Mouse (Mus musculus) CD8-positive naive resting alpha-beta T cell, adult 2 months (primary cell): ENCODE data around the gene Wasf2.
A peak's percentile ranks its signal among the peaks of the same experiment; 100 is the strongest.

Source experiments
- DNase-seq, 2 experiments: peaks; one replicate each; pipeline ENCODE4 v3.0.0; 2022; ENCODE audit warnings: low read depth in 2 of 2, low spot score in 2 of 2

Gene Wasf2

DNA sequence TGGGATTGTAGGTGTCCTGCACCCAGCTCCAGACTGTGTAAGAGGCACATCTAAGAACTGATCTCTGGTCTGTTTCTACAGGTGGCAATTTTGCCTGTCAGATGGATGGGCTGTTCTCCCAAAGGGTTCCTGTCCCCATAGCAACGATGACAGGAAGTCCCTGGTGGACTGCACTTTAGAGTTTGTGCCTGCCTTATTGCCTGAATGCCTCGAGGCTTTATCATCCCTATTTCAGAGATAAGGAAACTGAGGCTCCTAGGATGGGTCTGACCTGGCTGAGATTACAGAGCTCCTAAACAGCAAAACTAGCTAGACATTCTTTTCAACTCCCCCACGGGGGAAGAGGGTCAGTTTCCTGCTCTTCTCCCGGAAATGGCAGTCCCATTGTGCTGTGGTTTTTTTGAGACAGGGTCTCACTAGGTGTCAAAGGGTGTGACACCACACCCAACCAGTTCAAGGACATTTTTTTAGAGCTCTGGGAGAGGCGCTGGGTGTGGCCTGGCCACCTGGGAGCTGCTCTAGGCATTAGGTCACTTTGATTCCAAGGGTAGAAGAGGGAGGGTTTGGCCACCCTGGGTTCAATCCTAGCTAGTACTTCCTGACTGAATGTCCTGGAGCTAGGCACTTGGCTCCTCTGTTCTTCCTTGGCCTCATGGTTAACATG, 8.2 kb upstream of the Wasf2 start:
- DNase-seq: no peak

DNA sequence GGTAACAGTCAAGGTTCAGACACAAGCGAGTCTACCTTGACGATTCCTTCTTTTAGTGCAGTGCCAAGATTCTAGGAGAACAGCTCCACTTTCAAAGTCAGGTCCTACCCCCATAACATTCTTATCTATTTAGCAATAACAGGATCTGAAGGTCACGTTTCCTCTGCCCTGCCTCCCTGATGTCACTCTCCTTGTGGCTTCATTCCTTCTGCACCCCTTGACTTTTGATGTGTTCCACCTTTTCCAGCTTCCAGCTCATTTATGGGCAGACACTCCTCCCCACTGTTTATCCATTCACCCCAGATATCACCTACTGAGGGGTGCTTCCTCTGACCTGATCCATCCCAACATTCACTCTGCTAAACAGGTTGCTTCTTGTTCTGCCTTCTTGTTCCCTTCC, 3.2 kb upstream of the Wasf2 start:
- DNase-seq: no peak

DNA sequence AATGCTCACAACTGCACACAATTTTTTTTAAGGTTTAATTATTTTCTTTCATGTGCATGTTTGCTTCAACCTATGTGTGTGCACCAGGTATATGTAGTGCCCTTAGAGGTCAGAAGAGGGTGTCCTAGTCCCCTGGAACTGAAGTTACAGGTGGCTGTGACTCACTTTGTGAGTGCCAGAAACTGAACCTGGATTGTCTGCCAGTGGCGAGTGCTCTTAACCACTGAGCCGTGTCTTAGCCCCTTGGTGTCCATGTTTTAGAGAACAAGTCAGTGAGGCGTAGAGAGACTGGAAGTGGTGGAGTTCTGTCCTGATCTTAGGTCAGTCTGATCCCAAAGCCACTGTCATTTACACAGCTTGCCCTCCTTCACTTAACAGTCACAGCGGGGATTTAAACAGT, 2.4 kb upstream of the Wasf2 start:
- no peak for DNase-seq

DNA sequence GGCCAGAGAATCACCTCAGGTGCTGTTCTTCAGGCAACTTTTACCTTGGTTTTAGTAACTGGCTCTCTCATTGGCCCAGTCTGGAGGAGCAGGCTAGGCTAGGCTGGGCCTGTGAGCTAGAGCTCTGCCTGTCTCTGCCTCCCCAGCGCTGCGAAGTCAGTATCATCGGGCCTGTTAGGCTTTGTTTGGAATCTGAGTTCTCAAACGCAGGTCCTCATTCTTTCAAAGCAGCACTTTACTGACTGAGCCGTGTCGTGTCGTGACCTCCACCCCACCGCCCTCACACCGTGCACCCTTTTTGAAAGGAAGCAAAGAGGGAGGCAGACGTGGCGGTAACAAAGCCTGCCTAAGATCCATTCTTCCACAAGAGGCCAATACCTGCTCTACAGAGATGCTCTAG, 914 bp upstream of the Wasf2 start:
- DNase-seq: peak in 1 of 2 experiments; percentile 27

DNA sequence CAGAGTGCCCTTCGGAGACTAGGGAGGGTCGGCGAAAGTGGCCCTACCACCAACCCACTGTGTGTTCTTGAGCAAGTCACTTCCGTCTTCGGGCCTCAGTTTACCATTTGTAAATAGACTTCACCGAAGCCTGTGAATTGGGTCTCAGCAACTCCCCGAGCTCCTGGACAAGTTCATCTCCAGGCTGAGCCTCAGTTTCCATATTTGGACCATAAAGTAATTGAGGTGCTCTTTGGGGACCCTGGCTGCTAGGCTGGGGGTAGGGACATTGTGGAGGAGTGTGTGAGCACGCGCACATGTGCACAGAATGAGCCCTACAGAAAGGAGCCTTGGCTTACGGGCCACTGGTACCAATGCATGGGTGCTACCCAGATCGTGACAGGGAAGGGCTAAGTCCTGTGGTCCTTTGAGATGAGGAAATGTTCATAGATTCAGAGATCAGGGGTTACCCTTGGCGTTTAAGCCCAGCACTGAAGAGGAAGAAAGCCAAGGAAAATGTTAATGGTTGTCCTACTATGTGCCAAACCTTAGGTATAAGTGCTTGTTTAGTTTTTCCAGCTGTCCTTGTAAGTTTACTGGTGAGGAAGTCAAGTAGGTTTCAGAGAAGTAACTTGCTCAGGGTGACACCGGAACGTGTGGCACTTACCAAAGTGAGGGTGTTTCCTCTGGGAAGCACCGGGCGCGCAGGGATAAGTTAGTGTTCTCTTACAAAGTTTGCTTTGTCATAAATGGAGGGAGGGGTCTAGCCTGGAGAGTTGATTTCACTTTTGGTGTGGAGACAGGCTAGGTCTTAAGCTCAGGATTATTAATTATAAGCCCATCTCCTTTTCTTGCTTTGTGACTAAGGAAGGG, 811 bp downstream of the Wasf2 start:
- DNase-seq: peak; percentile 22 to 23

DNA sequence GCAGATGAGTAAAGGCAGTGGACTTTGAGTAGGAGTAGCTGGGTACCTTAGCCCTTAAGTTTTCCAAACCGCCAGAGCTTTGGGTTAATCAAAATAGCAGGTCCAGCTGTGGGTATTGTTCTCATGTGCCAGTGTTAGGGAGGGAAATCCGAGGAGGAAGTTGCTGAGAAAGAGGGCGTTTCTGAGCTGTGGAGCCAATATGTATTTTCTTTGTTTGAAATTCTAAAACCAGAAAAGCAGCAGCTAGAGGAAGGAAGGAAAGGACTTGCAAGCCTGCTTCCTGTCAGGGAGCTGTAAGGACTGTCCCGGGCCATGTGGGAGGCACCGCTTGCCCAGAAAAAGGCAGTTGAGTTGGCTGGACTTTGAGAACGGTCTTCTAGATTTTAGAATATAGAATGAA, 1.7 kb downstream of the Wasf2 start:
- DNase-seq: peak; percentile 23 to 36

DNA sequence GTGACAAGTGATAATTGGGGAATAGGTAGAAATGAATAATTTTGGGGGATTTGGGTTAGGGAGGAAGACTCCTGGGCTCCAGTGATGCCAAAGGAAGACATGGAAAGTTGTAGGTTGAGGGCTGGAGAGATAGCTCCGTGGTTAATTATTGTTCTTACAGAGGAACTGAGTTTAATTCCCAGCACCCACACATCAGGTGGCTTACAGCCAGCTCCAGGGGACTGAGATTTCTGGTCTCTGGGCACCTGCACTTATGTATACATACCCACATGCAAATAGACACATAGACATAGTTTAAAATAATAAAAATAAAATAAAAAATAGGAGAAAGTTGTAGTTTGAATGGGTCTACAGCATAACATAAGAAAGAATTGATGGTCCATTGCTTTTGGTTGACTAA, 6.6 kb downstream of the Wasf2 start:
- DNase-seq: no peak

DNA sequence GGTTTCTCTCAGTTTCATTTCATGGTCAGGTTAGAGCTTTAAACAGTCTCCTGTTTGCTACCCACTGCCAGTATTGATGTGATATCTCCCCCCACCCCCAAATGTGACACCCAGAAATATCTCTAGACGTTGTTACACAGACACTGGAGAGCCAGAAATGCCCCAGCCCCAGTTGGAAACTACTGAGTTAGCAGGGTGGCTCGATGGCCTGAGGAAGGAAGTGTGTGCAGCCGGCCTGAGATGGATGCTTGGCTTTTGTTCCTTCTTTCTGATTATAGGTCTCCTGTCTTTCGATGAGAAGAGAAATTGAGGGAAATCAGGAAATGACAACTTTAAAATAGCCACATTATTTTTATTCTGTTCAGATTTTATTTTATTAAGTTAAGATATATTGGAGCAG, 8.7 kb downstream of the Wasf2 start:
- DNase-seq: no peak

DNA sequence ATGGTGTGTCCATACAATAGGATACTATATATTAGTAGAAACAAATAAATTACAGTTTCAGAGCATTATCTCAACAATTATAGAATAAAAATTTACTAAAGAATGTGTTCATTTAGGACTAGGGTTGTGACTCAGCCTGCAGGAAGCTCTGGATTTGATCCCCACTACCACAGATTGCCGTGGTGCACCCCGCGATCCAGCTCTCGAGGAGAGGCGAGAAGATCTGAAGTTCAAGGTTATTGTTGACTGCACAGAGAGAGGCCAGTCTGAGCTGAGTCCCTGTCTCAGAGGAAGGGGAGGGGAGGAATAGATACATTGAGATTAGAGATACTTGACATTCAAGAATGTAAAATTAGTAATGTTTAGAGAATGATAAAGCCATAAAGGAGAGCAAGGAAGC, 24.7 kb downstream of the Wasf2 start:
- DNase-seq: no peak

DNA sequence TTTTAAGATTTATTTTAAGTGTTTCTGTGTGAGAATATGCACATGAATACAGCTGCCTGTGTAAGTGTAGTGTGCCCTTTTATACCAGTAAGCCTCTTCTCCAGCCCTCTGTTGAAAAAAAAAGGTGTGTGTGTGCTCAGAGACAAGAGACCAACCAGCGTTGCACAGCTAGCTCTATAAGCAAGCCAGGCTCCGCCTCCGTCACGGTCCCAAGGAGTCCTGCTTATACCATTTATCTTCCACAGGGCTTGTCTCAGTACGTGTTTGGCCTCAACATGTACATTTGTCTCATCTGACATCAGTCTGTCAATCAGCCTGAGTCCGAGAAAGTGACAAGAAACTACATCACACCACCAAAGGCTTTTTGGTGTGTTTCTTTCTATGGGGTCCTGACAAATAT, 25.4 kb downstream of the Wasf2 start:
- DNase-seq: no peak

DNA sequence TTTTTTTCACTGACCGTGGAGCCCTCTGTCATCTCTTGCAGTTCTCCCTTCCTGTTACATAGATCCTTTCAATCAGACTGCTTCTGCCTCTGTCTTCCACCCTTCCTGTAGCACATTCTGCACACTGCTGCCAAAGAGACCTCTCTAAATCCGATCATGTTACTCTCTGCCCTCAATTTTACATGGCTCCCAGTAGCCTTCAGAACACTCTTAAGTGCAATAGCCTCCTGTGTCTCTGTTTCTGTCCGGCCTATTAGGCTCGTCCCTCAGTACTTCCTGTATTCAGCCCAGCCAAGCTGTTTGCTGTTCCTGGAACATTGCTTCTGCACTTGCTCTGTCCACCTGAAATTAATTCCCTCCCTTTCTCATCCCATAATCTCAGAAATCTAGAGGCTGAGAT, 26.1 kb downstream of the Wasf2 start:
- no peak for DNase-seq

DNA sequence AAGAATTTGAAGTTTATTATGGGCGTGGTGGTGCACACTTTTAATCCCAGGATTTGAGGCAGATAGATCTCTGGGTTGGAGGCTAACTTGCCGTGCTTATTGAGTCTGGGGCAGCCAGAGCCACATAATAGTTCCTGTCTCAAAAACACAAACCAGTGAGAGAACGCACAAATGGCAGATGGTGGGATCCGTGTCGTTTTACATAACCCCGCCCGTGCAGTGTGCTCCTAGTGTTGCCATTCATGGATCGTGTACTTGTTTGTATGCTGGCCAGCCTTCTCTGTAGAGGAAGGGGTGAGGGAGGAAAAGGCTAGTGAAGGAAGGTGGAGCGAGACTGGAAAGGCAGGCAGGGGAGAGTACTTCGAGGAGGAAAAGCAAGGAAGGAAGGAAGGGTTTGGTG, 26.5 kb downstream of the Wasf2 start:
- no peak for DNase-seq

DNA sequence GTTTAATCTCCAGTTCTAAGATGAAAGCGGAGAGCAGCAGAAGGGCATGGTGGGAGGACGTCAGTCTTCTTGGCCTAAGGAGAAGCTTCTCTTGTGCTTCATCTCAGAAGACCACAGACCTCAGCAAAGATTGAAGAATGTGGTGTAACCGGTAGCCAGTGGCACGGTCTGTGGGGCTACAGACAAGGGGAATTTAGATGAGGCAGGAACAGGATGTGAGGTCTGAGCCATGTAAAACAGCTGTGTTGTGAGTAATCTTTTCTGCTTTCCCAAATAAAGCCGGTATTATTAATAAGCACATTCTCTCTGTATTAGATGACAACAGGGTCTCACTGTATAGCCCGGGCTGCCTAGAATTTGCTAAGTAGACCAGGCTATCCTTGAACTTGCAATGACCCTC, 28.8 kb downstream of the Wasf2 start:
- DNase-seq: peak; percentile 64 to 69

DNA sequence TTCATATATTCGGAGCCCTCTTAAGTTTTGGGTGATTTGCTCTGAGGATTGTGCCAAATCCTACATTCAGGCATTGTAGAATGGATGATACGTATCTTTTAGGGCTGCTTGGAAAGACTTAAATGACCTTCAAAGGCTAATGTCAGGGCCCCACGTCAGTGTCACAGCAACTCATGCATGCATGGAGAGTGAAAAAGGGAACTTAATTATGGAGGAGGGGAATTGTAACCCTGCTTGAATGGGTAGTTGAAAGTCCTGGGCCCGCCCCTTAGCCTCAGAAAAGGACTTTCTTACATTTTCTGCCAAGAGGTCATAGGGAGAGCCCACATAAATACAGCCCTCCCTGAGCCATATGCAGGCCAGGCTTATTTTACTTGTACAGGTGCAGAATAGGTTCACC, 29.3 kb downstream of the Wasf2 start:
- DNase-seq: no peak

DNA sequence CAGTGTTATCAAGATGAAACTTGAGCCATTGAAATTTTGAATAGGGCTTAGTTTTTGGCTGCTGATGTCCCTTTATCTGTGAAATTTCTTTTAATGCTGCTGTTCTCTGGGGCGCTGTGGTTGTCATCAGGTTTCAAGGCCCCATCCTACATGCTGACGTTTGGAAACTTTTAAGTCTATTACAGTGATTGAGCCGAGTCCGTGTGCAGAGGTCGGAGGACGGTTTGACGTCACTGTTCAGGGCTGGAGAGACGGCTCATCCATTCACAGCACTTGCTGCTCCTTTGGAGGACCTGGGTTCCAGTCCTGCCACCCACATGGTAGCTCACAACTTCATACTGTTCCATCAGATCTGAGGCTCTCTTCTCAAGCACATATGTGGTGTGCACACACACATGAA, 29.9 kb downstream of the Wasf2 start:
- DNase-seq: no peak

DNA sequence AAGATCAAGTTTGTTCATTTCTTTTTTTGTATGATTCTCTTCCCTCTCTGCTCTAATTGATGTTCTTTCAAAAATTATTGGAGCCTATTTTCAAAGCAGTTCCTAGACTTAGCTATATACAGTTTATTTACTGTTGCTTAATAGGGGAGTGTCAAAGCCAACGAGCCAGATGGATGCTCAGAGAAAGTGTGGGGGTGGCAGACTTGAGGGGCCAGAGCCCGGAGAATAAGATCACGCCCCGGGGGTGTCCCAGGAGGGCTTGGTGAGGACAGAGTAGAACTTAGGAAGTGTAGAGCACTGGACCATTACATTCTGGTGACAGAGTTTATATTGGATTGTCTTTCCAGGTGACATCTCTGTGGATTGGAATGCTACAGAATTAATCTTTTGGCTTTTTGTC, 30.5 kb downstream of the Wasf2 start:
- DNase-seq: no peak

DNA sequence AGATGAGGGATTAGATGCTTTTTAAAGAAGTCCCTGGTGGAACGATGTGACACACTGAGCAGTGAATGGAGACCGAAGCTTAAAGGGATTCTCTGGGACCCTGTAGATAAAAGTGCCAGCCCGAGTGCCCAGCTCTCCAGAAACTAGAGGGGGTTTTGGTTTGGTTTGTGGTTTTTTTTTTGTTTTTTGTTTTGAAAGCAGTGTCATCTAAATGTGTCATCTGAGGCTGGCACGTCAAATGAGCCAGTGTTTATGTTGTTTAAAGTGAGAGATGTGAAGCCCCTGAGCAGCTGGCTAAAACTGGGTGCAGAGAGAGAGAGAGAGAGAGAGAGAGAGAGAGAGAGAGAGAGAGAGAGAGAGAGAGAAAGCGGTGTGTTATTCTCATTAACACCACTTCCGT, 31.9 kb downstream of the Wasf2 start:
- peak in 1 of 2 experiments; percentile 54 for DNase-seq

DNA sequence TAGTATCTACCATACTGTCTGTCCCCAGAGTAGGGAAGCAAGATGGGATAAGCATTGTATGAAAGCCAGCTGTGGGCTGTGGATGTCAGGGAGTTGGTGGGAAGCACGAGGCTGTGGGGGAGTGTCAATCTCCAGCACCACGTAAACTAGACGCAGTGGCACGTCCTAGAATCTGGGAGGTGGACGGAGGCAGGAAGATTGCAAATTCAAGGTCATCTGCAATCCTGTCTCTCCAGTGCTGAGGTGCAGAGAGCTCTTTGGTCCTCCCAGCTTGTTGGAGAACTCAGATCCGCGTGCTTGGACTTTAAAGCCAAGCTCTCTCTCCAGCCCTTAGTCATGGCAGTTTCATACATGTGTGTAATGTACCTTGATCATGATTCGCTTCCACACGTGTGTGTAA, 36.5 kb downstream of the Wasf2 start:
- DNase-seq: no peak

DNA sequence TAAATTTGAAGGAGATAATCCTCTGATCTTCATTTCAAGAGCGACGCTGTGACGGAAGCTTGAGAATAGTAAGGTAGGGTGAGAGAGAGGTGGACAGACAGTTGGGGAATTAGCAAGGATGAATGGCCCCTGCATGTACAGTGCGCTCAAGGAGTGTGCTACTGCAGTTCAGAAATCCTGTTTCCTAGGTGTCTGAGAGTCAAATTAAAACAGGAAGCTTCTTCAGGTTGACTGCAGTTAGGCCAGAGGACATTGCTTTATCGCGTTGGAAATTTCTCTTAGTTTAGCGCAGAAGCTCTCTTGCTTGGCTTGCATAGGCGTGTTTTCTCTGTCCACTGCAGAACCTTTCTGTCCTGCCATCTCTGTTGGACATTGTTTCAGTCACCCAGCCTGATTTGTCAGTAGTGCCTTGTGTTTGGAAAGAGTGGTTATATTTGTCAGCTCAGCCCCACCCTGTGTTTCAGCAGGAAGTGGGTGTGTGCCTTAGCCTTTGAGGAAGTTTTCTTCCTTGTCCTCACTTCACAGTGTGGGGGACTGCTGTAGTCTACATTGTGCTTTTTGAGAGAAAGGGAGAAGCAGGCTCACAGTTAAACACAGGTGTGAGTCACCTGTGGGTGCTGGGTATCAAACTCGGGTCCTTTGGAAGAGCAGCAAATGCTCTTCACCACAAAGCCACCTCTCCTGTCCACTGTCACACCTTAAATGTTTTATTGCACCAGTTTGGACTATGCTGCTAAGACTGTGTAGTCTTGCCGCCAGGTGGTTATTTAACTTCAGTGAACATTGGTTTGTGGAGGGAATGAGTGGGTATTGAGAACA, 39.1 kb downstream of the Wasf2 start:
- peak; percentile 42 to 57 for DNase-seq

DNA sequence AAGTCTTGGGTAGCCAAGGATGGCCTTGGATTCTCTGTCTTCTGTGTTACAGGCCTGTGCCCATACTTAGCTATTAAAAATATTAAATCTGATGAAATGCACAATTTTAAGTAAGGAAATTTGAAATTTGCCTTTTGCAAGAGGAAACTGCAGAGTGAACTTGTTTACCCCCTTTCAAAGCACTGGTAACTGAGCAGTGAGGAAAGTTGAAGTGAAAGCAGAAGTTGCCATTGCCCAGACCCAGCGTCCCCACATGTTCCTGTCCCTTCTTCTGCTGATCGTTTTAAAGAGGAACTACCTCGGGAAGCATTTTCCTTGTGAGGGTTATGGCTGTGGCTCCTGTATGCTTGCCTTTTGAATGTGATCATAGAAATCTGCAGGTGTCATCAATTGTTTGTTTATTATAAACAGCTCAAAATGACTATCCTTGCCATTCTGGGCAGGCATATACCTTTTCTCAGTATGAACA, 39.8 kb downstream of the Wasf2 start:
- no peak for DNase-seq

DNA sequence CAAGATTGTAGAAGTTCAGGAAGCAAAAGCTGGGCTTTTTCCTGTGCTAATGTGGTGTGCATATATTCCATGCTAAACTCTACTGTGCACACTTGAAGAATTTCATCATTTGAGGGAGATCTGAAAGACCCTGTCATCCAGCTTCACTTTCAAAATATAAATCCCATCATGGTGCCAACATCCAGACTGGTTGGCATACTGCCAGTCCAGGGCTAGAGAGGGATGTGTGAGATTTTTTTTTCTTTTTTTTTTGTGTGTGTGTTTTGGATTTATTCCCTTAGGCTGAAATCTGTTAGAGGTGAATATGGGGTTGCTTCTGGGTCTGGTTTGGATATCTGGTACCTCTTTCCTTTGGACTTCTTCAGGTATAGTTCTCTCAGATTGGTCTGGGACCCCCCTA, 40.3 kb downstream of the Wasf2 start:
- DNase-seq: no peak

DNA sequence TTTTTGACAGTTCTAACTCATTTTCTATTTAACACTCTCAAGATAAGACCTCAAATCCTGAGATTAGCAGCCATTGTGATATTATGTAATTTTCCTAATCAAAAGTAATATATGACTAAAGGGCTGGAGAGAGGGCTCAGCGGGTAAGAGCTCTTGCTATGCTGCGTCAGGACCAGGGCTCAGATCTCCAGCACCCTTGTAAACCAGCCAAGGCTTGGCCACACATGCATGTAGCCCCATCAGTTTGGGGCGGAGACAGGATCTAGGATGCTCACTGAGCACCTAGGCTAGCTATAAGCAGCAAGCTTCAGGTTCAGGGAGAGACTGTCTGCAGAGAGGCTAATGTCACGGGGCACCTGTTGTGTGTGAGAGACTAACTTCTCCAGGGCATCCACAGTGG, 42.1 kb downstream of the Wasf2 start:
- no peak for DNase-seq
